10 mouse cellular contexts compared by ENCODE assay signal in genomic region chr17:27886499-27887210, GRCm38 (mm10). TPM values are rescaled to one million over a fixed set of nuclear protein-coding genes. Genes with fewer than 3 reads are reported as not detected.
A peak's percentile ranks its signal among the peaks of the same experiment; 100 is the strongest.
DNase-seq lines count a peak whose midpoint lies in the region; ATAC-seq and TF ChIP-seq lines count a peak whose summit lies in the region.
"Had no signal": no experiment of that assay in that cellular context is flagged by ENCODE, and none has a peak within 500 bp of the region (broad histone marks: within the 10 kb centered on the region; RNA-seq: fewer than 3 reads in every experiment).

No protein-coding gene starts in this region.

- DNase-seq in heart, adult 2 months: peak; percentile 52 to 60
- DNase-seq in heart, postnatal 25 days (ENCODE audit: low spot score): no peak
- DNase-seq in lung, embryonic 14.5 days: peak; percentile 46
- DNase-seq in lung, postnatal 36 days: no peak
- peak; percentile 27 to 36 for DNase-seq in cerebellum, postnatal 36 days
- peak; percentile 33 for DNase-seq in lung, postnatal 14 days
- DNase-seq: liver, embryonic 13.5 days; midbrain, embryonic 14.5 days had no signal

- H3K4me3 ChIP-seq in heart, adult 2 months: no peak overlapping the region
- H3K4me3 ChIP-seq in lung, embryonic 14.5 days (ENCODE audit: low read depth, low read length): no peak overlapping the region
- H3K4me3 ChIP-seq: liver, embryonic 13.5 days had no signal

- no peaks in the 10 kb centered on the region for H3K9me3 ChIP-seq in lung, embryonic 14.5 days (ENCODE audit: low read depth, low read length)
- H3K9me3 ChIP-seq: liver, embryonic 13.5 days had no signal

- no peak for TF ChIP-seq EP300 in heart, adult 2 months (IDR thresholded peaks at IDR 0.05; ENCODE audit: insufficient read depth, low read depth, low read length)

- intact Hi-C loops in heart, adult 2 months (cut with DNase I): loop anchor here (10.0 kb wide), 1 partner anchor 232 kb away; the partner anchor contains the start of gene Pacsin1
- intact Hi-C loops in heart, postnatal 25 days (cut with DNase I): no loop called here

- no peak for ATAC-seq in lung, embryonic 14.5 days (ENCODE audit: insufficient read depth)
- ATAC-seq in megakaryocyte-erythroid progenitor cell, adult 5-6 weeks (replicated peaks; ENCODE audit: low FRiP score, low TSS enrichment, poor library complexity, severe bottlenecking): no peak
- ATAC-seq: hindbrain, embryonic 16.5 days had no signal

- peak; percentile 30; the same call in 1 of the 2 replicates for TF ChIP-seq CTCF in heart, adult 2 months (IDR thresholded peaks at IDR 0.05)
- peak; percentile 13; the same call in 1 of the 2 replicates for TF ChIP-seq CTCF in lung, embryonic 14.5 days (IDR thresholded peaks at IDR 0.05; ENCODE audit: low read depth)

- H3K4me2 ChIP-seq in lung, embryonic 14.5 days: no peak overlapping the region
- H3K4me2 ChIP-seq: liver, embryonic 13.5 days had no signal

- H3K36me3 ChIP-seq in heart, adult 2 months (ENCODE audit: control insufficient read depth, insufficient read depth, low read length): no peaks in the 10 kb centered on the region
- H3K36me3 ChIP-seq in lung, embryonic 14.5 days (ENCODE audit: insufficient read depth): peaks cover 69% of the 10 kb centered on the region

- no peak overlapping the region for H3K27ac ChIP-seq in heart, adult 2 months
- H3K27ac ChIP-seq in lung, embryonic 14.5 days (ENCODE audit: low read depth): no peak overlapping the region
- H3K27ac ChIP-seq: liver, embryonic 13.5 days had no signal

- no peak for TF ChIP-seq POLR2A in heart, adult 2 months (IDR thresholded peaks at IDR 0.05; ENCODE audit: insufficient read depth, low read depth, low read length)

- no peaks in the 10 kb centered on the region for H3K79me2 ChIP-seq in heart, adult 2 months (replicated peaks; ENCODE audit: control insufficient read depth, insufficient read depth, low read length)

- no peak overlapping the region for H3K9ac ChIP-seq in heart, adult 2 months (ENCODE audit: low read depth, low read length)
- no peak overlapping the region for H3K9ac ChIP-seq in lung, embryonic 14.5 days
- H3K9ac ChIP-seq: liver, embryonic 13.5 days had no signal

- WGBS in heart, adult 2 months: 53% methylated on average over 19 of the region's 19 CpGs
- 80% methylated on average over 19 of the region's 19 CpGs for WGBS in lung, embryonic 14.5 days

- no peaks in the 10 kb centered on the region; the same call in 1 of the 2 replicates for H3K4me1 ChIP-seq in heart, adult 2 months (ENCODE audit: control insufficient read depth, insufficient read depth, low read length)
- no peaks in the 10 kb centered on the region for H3K4me1 ChIP-seq in lung, embryonic 14.5 days (ENCODE audit: insufficient read depth)
- H3K4me1 ChIP-seq: liver, embryonic 13.5 days had no signal

- no peaks in the 10 kb centered on the region for H3K27me3 ChIP-seq in heart, adult 2 months (ENCODE audit: control insufficient read depth, insufficient read depth, low read length)
- no peaks in the 10 kb centered on the region for H3K27me3 ChIP-seq in lung, embryonic 14.5 days (ENCODE audit: insufficient read depth, low read length)
- H3K27me3 ChIP-seq: liver, embryonic 13.5 days had no signal

RNA-seq across cellular contexts. Expression of gene Anks1, which starts 22.5 kb away (rescaled TPM):
- total RNA-seq in heart, adult 2 months (2021): 10 to 100 TPM; 51.6 to 76.4 TPM
- 64.4 and 90.1 TPM in 2 replicates for polyA plus RNA-seq in heart, adult 2 months (2012; rRNA removed)
- 10 to 100 TPM; 56.8 to 61.6 TPM for total RNA-seq in heart, postnatal 25 days (2021)
- 18.7 and 19.4 TPM in 2 replicates for polyA plus RNA-seq in lung, embryonic 14.5 days (2014; fragmentation: Nextera tagmentation; extraction: Ambion mirVana)
- 45.3 and 62.4 TPM in 2 replicates for total RNA-seq in megakaryocyte-erythroid progenitor cell, adult 5-6 weeks (2014; fragmentation: Nextera tagmentation)
- 21.0 and 21.1 TPM in 2 replicates for total RNA-seq in megakaryocyte-erythroid progenitor cell, adult 5-6 weeks (2017)

RNA-seq across cellular contexts. Expression of gene Taf11, which starts 23.0 kb away (rescaled TPM):
- total RNA-seq in heart, adult 2 months (2021): 10 to 100 TPM; 21.5 to 21.6 TPM
- polyA plus RNA-seq in heart, adult 2 months (2012; rRNA removed): 12.5 and 13.2 TPM in 2 replicates
- 10 to 100 TPM; 21.3 to 22.5 TPM for total RNA-seq in heart, postnatal 25 days (2021)
- 68.4 and 68.5 TPM in 2 replicates for polyA plus RNA-seq in lung, embryonic 14.5 days (2014; fragmentation: Nextera tagmentation; extraction: Ambion mirVana)
- total RNA-seq in megakaryocyte-erythroid progenitor cell, adult 5-6 weeks (2014; fragmentation: Nextera tagmentation): 42.6 and 44.6 TPM in 2 replicates
- 38.1 and 40.8 TPM in 2 replicates for total RNA-seq in megakaryocyte-erythroid progenitor cell, adult 5-6 weeks (2017)

RNA-seq across cellular contexts. Expression of gene Uhrf1bp1, which starts 30.4 kb away (rescaled TPM):
- total RNA-seq in heart, adult 2 months (2021): 10 to 100 TPM; 14.7 to 19.4 TPM
- 5.3 and 10.1 TPM in 2 replicates for polyA plus RNA-seq in heart, adult 2 months (2012; rRNA removed)
- total RNA-seq in heart, postnatal 25 days (2021): 10 to 100 TPM; 14.0 to 14.8 TPM
- 7.1 and 8.0 TPM in 2 replicates for polyA plus RNA-seq in lung, embryonic 14.5 days (2014; fragmentation: Nextera tagmentation; extraction: Ambion mirVana)
- 28.6 and 28.8 TPM in 2 replicates for total RNA-seq in megakaryocyte-erythroid progenitor cell, adult 5-6 weeks (2014; fragmentation: Nextera tagmentation)
- 14.1 and 15.1 TPM in 2 replicates for total RNA-seq in megakaryocyte-erythroid progenitor cell, adult 5-6 weeks (2017)

RNA-seq across cellular contexts. Expression of gene Snrpc, which starts 48.7 kb away (rescaled TPM):
- 10 to 100 TPM; 44.5 to 55.2 TPM for total RNA-seq in heart, adult 2 months (2021)
- 43.4 and 52.4 TPM in 2 replicates for polyA plus RNA-seq in heart, adult 2 months (2012; rRNA removed)
- 10 to 100 TPM; 59.9 to 60.7 TPM for total RNA-seq in heart, postnatal 25 days (2021)
- 361 and 368 TPM in 2 replicates for polyA plus RNA-seq in lung, embryonic 14.5 days (2014; fragmentation: Nextera tagmentation; extraction: Ambion mirVana)
- 160 and 260 TPM in 2 replicates for total RNA-seq in megakaryocyte-erythroid progenitor cell, adult 5-6 weeks (2014; fragmentation: Nextera tagmentation)
- total RNA-seq in megakaryocyte-erythroid progenitor cell, adult 5-6 weeks (2017): 123 and 157 TPM in 2 replicates

Comparison
In these comparisons a context has a peak if more than half of its experiments do, and no peak if none do; other contexts are left out.
1. DNase-seq: peak in heart, adult 2 months (2 of 2), lung, embryonic 14.5 days (single experiment), cerebellum, postnatal 36 days (2 of 2) and lung, postnatal 14 days (single experiment); none in heart, postnatal 25 days (single experiment) and lung, postnatal 36 days (single experiment).